10 mouse cellular contexts compared by ENCODE assay signal in genomic region chr11:76253918-76254264, GRCm38 (mm10). TPM values are rescaled to one million over a fixed set of nuclear protein-coding genes. Genes with fewer than 3 reads are reported as not detected.
A peak's percentile ranks its signal among the peaks of the same experiment; 100 is the strongest.
DNase-seq lines count a peak whose midpoint lies in the region; ATAC-seq and TF ChIP-seq lines count a peak whose summit lies in the region.
"Had no signal": no experiment of that assay in that cellular context is flagged by ENCODE, and none has a peak within 500 bp of the region (broad histone marks: within the 10 kb centered on the region; RNA-seq: fewer than 3 reads in every experiment).

No protein-coding gene starts in this region.

- 86% methylated on average over 4 of the region's 4 CpGs for WGBS in forebrain, embryonic 12.5 days
- 74% methylated on average over 4 of the region's 4 CpGs for WGBS in forebrain, embryonic 13.5 days
- 60% methylated on average over 4 of the region's 4 CpGs for WGBS in lung, postnatal 0 days
- WGBS in intestine, postnatal 0 days: 69% methylated on average over 4 of the region's 4 CpGs
- 78% methylated on average over 4 of the region's 4 CpGs for WGBS in stomach, embryonic 14.5 days

- TF ChIP-seq CTCF in lung, postnatal 0 days (IDR thresholded peaks at IDR 0.05): no peak
- no peak for TF ChIP-seq CTCF in intestine, postnatal 0 days (IDR thresholded peaks at IDR 0.05; ENCODE audit: low read depth)

- peaks cover 33% of the 10 kb centered on the region for H3K36me3 ChIP-seq in forebrain, embryonic 12.5 days (replicated peaks)
- H3K36me3 ChIP-seq in forebrain, embryonic 13.5 days (ENCODE audit: poor library complexity, severe bottlenecking): peaks cover 23% of the 10 kb centered on the region
- H3K36me3 ChIP-seq in lung, postnatal 0 days (ENCODE audit: insufficient read depth, low read length): no peaks in the 10 kb centered on the region
- H3K36me3 ChIP-seq in intestine, postnatal 0 days (ENCODE audit: control insufficient read depth, insufficient read depth): peaks cover 13% of the 10 kb centered on the region; the same call in 1 of the 2 replicates
- peaks cover 17% of the 10 kb centered on the region for H3K36me3 ChIP-seq in stomach, embryonic 14.5 days (ENCODE audit: control insufficient read depth, insufficient read depth, low read length)

- no peaks in the 10 kb centered on the region for H3K27me3 ChIP-seq in forebrain, embryonic 12.5 days
- no peaks in the 10 kb centered on the region for H3K27me3 ChIP-seq in forebrain, embryonic 13.5 days
- no peaks in the 10 kb centered on the region for H3K27me3 ChIP-seq in lung, postnatal 0 days (replicated peaks; ENCODE audit: insufficient read depth, low read length)
- no peaks in the 10 kb centered on the region for H3K27me3 ChIP-seq in intestine, postnatal 0 days (replicated peaks; ENCODE audit: control insufficient read depth, insufficient read depth, low read length)
- no peaks in the 10 kb centered on the region for H3K27me3 ChIP-seq in stomach, embryonic 14.5 days (ENCODE audit: control insufficient read depth, insufficient read depth, low read length)
- H3K27me3 ChIP-seq: megakaryocyte, embryonic 14.5 days had no signal

- DNase-seq in lung, postnatal 0 days (ENCODE audit: low spot score): no peak
- DNase-seq in lung, adult 18-20 months: no peak
- no peak for DNase-seq in spleen, postnatal 10 days (ENCODE audit: low spot score in 2 of 2)
- DNase-seq in kidney, adult 11 months: no peak

- H3K27ac ChIP-seq in forebrain, embryonic 12.5 days: 0 out of 2 replicates have a peak overlapping the region, but pooled peaks have one; percentile 25
- no peak overlapping the region for H3K27ac ChIP-seq in forebrain, embryonic 13.5 days
- H3K27ac ChIP-seq in lung, postnatal 0 days (ENCODE audit: low read length): no peak overlapping the region
- H3K27ac ChIP-seq in intestine, postnatal 0 days (ENCODE audit: low read depth, low read length): 0 out of 2 replicates have a peak overlapping the region, but pooled peaks have one; percentile 35
- peak overlapping the region; percentile 52; the same call in 1 of the 2 replicates for H3K27ac ChIP-seq in stomach, embryonic 14.5 days (ENCODE audit: low read length)

- H3K4me1 ChIP-seq in forebrain, embryonic 12.5 days: peaks cover 12% of the 10 kb centered on the region; the same call in 1 of the 2 replicates
- H3K4me1 ChIP-seq in forebrain, embryonic 13.5 days: peaks cover 27% of the 10 kb centered on the region
- no peaks in the 10 kb centered on the region for H3K4me1 ChIP-seq in lung, postnatal 0 days (ENCODE audit: insufficient read depth, low read depth, low read length)
- no peaks in the 10 kb centered on the region for H3K4me1 ChIP-seq in intestine, postnatal 0 days (replicated peaks; ENCODE audit: control insufficient read depth, insufficient read depth, low read length)
- no peaks in the 10 kb centered on the region for H3K4me1 ChIP-seq in stomach, embryonic 14.5 days (ENCODE audit: control insufficient read depth, insufficient read depth, low read length)

- no peak for TF ChIP-seq EP300 in lung, postnatal 0 days (IDR thresholded peaks at IDR 0.05)

- H3K4me2 ChIP-seq in forebrain, embryonic 12.5 days: no peak overlapping the region; the same call in 1 of the 2 replicates
- no peak overlapping the region for H3K4me2 ChIP-seq in forebrain, embryonic 13.5 days
- H3K4me2 ChIP-seq in lung, postnatal 0 days (replicated peaks; ENCODE audit: low read depth, low read length): no peak overlapping the region
- H3K4me2 ChIP-seq in intestine, postnatal 0 days (replicated peaks; ENCODE audit: low read depth): no peak overlapping the region
- H3K4me2 ChIP-seq in stomach, embryonic 14.5 days (replicated peaks; ENCODE audit: low read depth, low read length): no peak overlapping the region

- no peak overlapping the region for H3K9ac ChIP-seq in forebrain, embryonic 12.5 days
- no peak overlapping the region for H3K9ac ChIP-seq in forebrain, embryonic 13.5 days
- no peak overlapping the region for H3K9ac ChIP-seq in lung, postnatal 0 days (replicated peaks; ENCODE audit: low read depth)
- H3K9ac ChIP-seq in intestine, postnatal 0 days (ENCODE audit: low read depth, low read length): no peak overlapping the region
- no peak overlapping the region for H3K9ac ChIP-seq in stomach, embryonic 14.5 days (replicated peaks; ENCODE audit: low read depth, low read length)

- no peaks in the 10 kb centered on the region for H3K9me3 ChIP-seq in forebrain, embryonic 12.5 days
- H3K9me3 ChIP-seq in forebrain, embryonic 13.5 days (replicated peaks): no peaks in the 10 kb centered on the region
- no peaks in the 10 kb centered on the region for H3K9me3 ChIP-seq in lung, postnatal 0 days (ENCODE audit: low read length)
- H3K9me3 ChIP-seq in intestine, postnatal 0 days (ENCODE audit: control insufficient read depth): no peaks in the 10 kb centered on the region
- no peaks in the 10 kb centered on the region for H3K9me3 ChIP-seq in stomach, embryonic 14.5 days (ENCODE audit: control insufficient read depth, low read depth, low read length)
- H3K9me3 ChIP-seq: megakaryocyte, embryonic 14.5 days had no signal

- no peak overlapping the region for H3K4me3 ChIP-seq in forebrain, embryonic 12.5 days (replicated peaks)
- no peak overlapping the region for H3K4me3 ChIP-seq in forebrain, embryonic 13.5 days
- no peak overlapping the region for H3K4me3 ChIP-seq in lung, postnatal 0 days (ENCODE audit: low read depth, low read length)
- no peak overlapping the region for H3K4me3 ChIP-seq in intestine, postnatal 0 days (ENCODE audit: low read depth, low read length)
- no peak overlapping the region for H3K4me3 ChIP-seq in stomach, embryonic 14.5 days (ENCODE audit: low read depth, low read length)
- H3K4me3 ChIP-seq: megakaryocyte, embryonic 14.5 days had no signal

- ATAC-seq in forebrain, embryonic 12.5 days (ENCODE audit: low FRiP score): no peak
- ATAC-seq in forebrain, embryonic 13.5 days: no peak
- ATAC-seq in lung, postnatal 0 days: peak; percentile 48; the same call in 1 of the 2 replicates
- peak; percentile 13; the same call in 1 of the 2 replicates for ATAC-seq in intestine, postnatal 0 days
- no peak for ATAC-seq in stomach, embryonic 14.5 days (ENCODE audit: insufficient number of reproducible peaks, insufficient read depth, low FRiP score, low read depth)

RNA-seq across cellular contexts. Expression of gene Glod4, which starts 10.4 kb away (rescaled TPM):
- polyA plus RNA-seq in forebrain, embryonic 12.5 days (2016; fragmentation: Nextera tagmentation; extraction: Ambion mirVana): 123 and 125 TPM in 2 replicates
- 129 and 133 TPM in 2 replicates for polyA plus RNA-seq in forebrain, embryonic 13.5 days (2015; fragmentation: Nextera tagmentation; extraction: Ambion mirVana)
- 85.9 and 99.6 TPM in 2 replicates for polyA plus RNA-seq in lung, postnatal 0 days (2015; fragmentation: Nextera tagmentation; extraction: Ambion mirVana)
- 68.9 and 77.2 TPM in 2 replicates for polyA plus RNA-seq in intestine, postnatal 0 days (2015; fragmentation: Nextera tagmentation; extraction: Ambion mirVana)
- polyA plus RNA-seq in stomach, embryonic 14.5 days (2014; fragmentation: Nextera tagmentation; extraction: Ambion mirVana): 135 and 155 TPM in 2 replicates

RNA-seq across cellular contexts. Expression of gene Mrm3, which starts 10.4 kb away (rescaled TPM):
- polyA plus RNA-seq in forebrain, embryonic 12.5 days (2016; fragmentation: Nextera tagmentation; extraction: Ambion mirVana): 20.0 and 22.2 TPM in 2 replicates
- polyA plus RNA-seq in forebrain, embryonic 13.5 days (2015; fragmentation: Nextera tagmentation; extraction: Ambion mirVana): 20.4 and 23.8 TPM in 2 replicates
- polyA plus RNA-seq in lung, postnatal 0 days (2015; fragmentation: Nextera tagmentation; extraction: Ambion mirVana): 7.7 and 8.0 TPM in 2 replicates
- 8.4 and 8.9 TPM in 2 replicates for polyA plus RNA-seq in intestine, postnatal 0 days (2015; fragmentation: Nextera tagmentation; extraction: Ambion mirVana)
- 24.4 and 26.3 TPM in 2 replicates for polyA plus RNA-seq in stomach, embryonic 14.5 days (2014; fragmentation: Nextera tagmentation; extraction: Ambion mirVana)

RNA-seq across cellular contexts. Expression of gene Gemin4, which starts 36.4 kb away (rescaled TPM):
- polyA plus RNA-seq in forebrain, embryonic 12.5 days (2016; fragmentation: Nextera tagmentation; extraction: Ambion mirVana): 31.9 and 35.3 TPM in 2 replicates
- 18.3 and 29.0 TPM in 2 replicates for polyA plus RNA-seq in forebrain, embryonic 13.5 days (2015; fragmentation: Nextera tagmentation; extraction: Ambion mirVana)
- 8.8 and 13.8 TPM in 2 replicates for polyA plus RNA-seq in lung, postnatal 0 days (2015; fragmentation: Nextera tagmentation; extraction: Ambion mirVana)
- 5.7 and 7.5 TPM in 2 replicates for polyA plus RNA-seq in intestine, postnatal 0 days (2015; fragmentation: Nextera tagmentation; extraction: Ambion mirVana)
- polyA plus RNA-seq in stomach, embryonic 14.5 days (2014; fragmentation: Nextera tagmentation; extraction: Ambion mirVana): 29.1 and 31.8 TPM in 2 replicates

RNA-seq across cellular contexts. Expression of gene Dbil5, which starts 36.5 kb away (rescaled TPM):
- 0.37 and 0.84 TPM in 2 replicates for polyA plus RNA-seq in forebrain, embryonic 12.5 days (2016; fragmentation: Nextera tagmentation; extraction: Ambion mirVana)
- polyA plus RNA-seq in forebrain, embryonic 13.5 days (2015; fragmentation: Nextera tagmentation; extraction: Ambion mirVana): 0.89 TPM in 1 of 2 replicates, not detected in the other
- 0.77 and 0.87 TPM in 2 replicates for polyA plus RNA-seq in lung, postnatal 0 days (2015; fragmentation: Nextera tagmentation; extraction: Ambion mirVana)
- 0.65 and 0.86 TPM in 2 replicates for polyA plus RNA-seq in intestine, postnatal 0 days (2015; fragmentation: Nextera tagmentation; extraction: Ambion mirVana)
- polyA plus RNA-seq in stomach, embryonic 14.5 days (2014; fragmentation: Nextera tagmentation; extraction: Ambion mirVana): 0.49 and 1.3 TPM in 2 replicates
- polyA plus RNA-seq: thymus, postnatal 0 days had no signal

Comparison
In these comparisons a context has a peak if more than half of its experiments do, and no peak if none do; other contexts are left out.
1. H3K27ac ChIP-seq: peak in forebrain, embryonic 12.5 days (single experiment), intestine, postnatal 0 days (single experiment) and stomach, embryonic 14.5 days (single experiment); none in forebrain, embryonic 13.5 days (single experiment) and lung, postnatal 0 days (single experiment).
2. ATAC-seq: peak in lung, postnatal 0 days (single experiment) and intestine, postnatal 0 days (single experiment); none in forebrain, embryonic 12.5 days (single experiment), forebrain, embryonic 13.5 days (single experiment) and stomach, embryonic 14.5 days (single experiment).